Mouse (Mus musculus) liver, embryonic 11.5 days (tissue): ENCODE measurements at regions not wholly inside any gene's neighbourhood (a gene's known extent, or its start where the extent isn't known, plus 50 kb on each side); places are given as distances from the start of the nearest gene placed in this dataset.
"Not testable (repeated sequence)": the region's sequence is repeated elsewhere in the genome, so short reads cannot be mapped to it uniquely, and the experiment has no call there.

Experiments
- ATAC-seq: fragments of 200-750 bp; cut with Nextera tagmentation; replicated peaks from 2 replicates; pipeline ENCODE4 v1.8.0; 2017; ENCODE audit warnings: moderate number of reproducible peaks, mild to moderate bottlenecking, moderate TSS enrichment, moderate library complexity; ENCODE audit not compliant: low FRiP score
- DNase-seq: peaks from one replicate; pipeline ENCODE4 v3.0.0-alpha.2; 2017; ENCODE audit warnings: low spot score
- H3K27ac ChIP-seq: fragments of 300-500 bp; sonication (generic); 2 replicates; pipeline ENCODE4 v1.5.1; 2014; ENCODE audit warnings: mild to moderate bottlenecking, low read depth, low read length, control low read depth
- H3K27me3 ChIP-seq: fragments of 300-500 bp; sonication (generic); replicated peaks from 2 replicates; pipeline ENCODE4 v1.6.1; 2014; ENCODE audit warnings: low read length, mixed read lengths; ENCODE audit not compliant: control insufficient read depth, insufficient read depth
- H3K36me3 ChIP-seq: fragments of 300-500 bp; sonication (generic); 2 replicates; pipeline ENCODE4 v1.6.1; 2014; ENCODE audit warnings: mild to moderate bottlenecking, low read length, moderate library complexity, mixed read lengths; ENCODE audit not compliant: control insufficient read depth, insufficient read depth
- H3K4me1 ChIP-seq: fragments of 300-500 bp; sonication (generic); replicated peaks from 2 replicates; pipeline ENCODE4 v1.6.1; 2014; ENCODE audit warnings: low read length, mixed read lengths; ENCODE audit not compliant: control insufficient read depth, insufficient read depth
- H3K4me2 ChIP-seq: fragments of 300-500 bp; sonication (generic); 2 replicates; pipeline ENCODE4 v1.6.1; 2014; ENCODE audit warnings: mild to moderate bottlenecking, control low read depth, moderate library complexity
- H3K4me3 ChIP-seq: fragments of 300-500 bp; sonication (generic); 2 replicates; pipeline ENCODE4 v1.5.1; 2014; ENCODE audit warnings: low read depth, low read length, control low read depth
- H3K9ac ChIP-seq: fragments of 300-500 bp; sonication (generic); 2 replicates; pipeline ENCODE4 v1.6.1; 2014; ENCODE audit warnings: low read depth, low read length, control low read depth
- H3K9me3 ChIP-seq: fragments of 300-500 bp; sonication (generic); 2 replicates; pipeline ENCODE4 v1.6.1; 2016; ENCODE audit warnings: low read length, inconsistent platforms, mixed read lengths; ENCODE audit not compliant: control insufficient read depth
- WGBS: fragments of 180-500 bp; shearing (Covaris S2); extraction: QIAGEN DNeasy Blood & Tissue Kit; methylation state at CpG from one replicate; pipeline ENCODE4 v1.1.7; 2014; 5-methylcytosine and 5-hydroxymethylcytosine counted together

GRCm38 (mm10) chr16:42431529-42431928 lies 91.1 kb upstream of the Gap43 start:
- 77% methylated on average over 1 of the region's 1 CpGs for WGBS
- H3K27me3 ChIP-seq = no peaks in the 10 kb centered on the region
- no peak overlapping the region for H3K9ac ChIP-seq
- no peak overlapping the region for H3K4me2 ChIP-seq
- H3K36me3 ChIP-seq = no peaks in the 10 kb centered on the region
- no peaks in the 10 kb centered on the region for H3K9me3 ChIP-seq
- ATAC-seq = no peak
- H3K4me3 ChIP-seq = no peak overlapping the region
- H3K4me1 ChIP-seq = no peaks in the 10 kb centered on the region
- no peak for DNase-seq
- no peak overlapping the region for H3K27ac ChIP-seq

- Histone ChIP-seq H3K4me2 (no peak overlapping the region), H3K4me3 (no peak overlapping the region), H3K27ac (no peak overlapping the region), H3K4me1 (no peaks in the 10 kb centered on the region), H3K9me3 (no peaks in the 10 kb centered on the region), H3K36me3 (no peaks in the 10 kb centered on the region), H3K27me3 (no peaks in the 10 kb centered on the region), H3K9ac (no peak overlapping the region)
- DNase-seq = no peak
- 79% methylated on average over 4 of the region's 4 CpGs for WGBS
- ATAC-seq = no peak
Observed at GRCm38 (mm10) chr16:42416673-42417072, 76.2 kb upstream of the Gap43 start.

- not testable (repeated sequence) for H3K9me3 ChIP-seq, H3K36me3 ChIP-seq, H3K4me3 ChIP-seq, H3K9ac ChIP-seq, H3K4me2 ChIP-seq, H3K27ac ChIP-seq, DNase-seq, ATAC-seq, H3K27me3 ChIP-seq, H3K4me1 ChIP-seq
Observed at GRCm38 (mm10) chr16:42412031-42412430, 71.6 kb upstream of the Gap43 start.

DNA sequence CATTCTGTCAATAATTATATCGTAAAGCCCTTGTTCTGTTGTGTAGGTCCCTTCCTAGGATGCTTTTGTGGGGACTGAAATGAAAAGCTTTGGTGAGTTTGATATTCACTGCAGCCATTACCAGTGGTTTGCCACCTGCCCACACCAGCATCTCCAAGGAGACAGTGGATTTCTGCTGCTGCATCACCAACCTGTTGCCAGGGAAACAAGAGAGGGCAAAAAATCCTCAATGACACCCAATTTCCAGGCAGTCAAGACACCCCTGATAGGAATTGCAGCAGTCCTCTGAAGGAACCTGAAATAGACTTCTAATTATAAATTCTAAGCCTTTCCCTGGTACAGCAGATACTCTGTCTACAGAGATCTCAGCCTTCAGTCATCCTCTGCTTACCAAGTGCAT lies 56.1 kb upstream of the Gap43 start:
- H3K27me3 ChIP-seq = no peaks in the 10 kb centered on the region
- no peaks in the 10 kb centered on the region for H3K4me1 ChIP-seq
- H3K4me2 ChIP-seq = no peak overlapping the region
- DNase-seq = no peak
- WGBS = 93% methylated on average over 1 of the region's 1 CpGs
- no peak overlapping the region for H3K4me3 ChIP-seq
- H3K9me3 ChIP-seq = no peaks in the 10 kb centered on the region
- no peak overlapping the region for H3K9ac ChIP-seq
- no peaks in the 10 kb centered on the region for H3K36me3 ChIP-seq
- H3K27ac ChIP-seq = no peak overlapping the region
- no peak for ATAC-seq
